Mouse (Mus musculus): ENCODE results near the gene Ice2. TPM values are rescaled to one million over a fixed set of nuclear protein-coding genes. Genes with fewer than 3 reads are reported as not detected.

Gene Ice2
- polyA plus RNA-seq, 1 experiment from 2014 or later = 4.3 TPM

GRCm38 (mm10) chr9:69453066-69453900 is 55.6 kb downstream of the Ice2 start, which contains the start of gene Anxa2:
Anxa2 (plus strand) TSS chr9:69453620.
- Histone ChIP-seq H3K27ac (replicated peaks) (peak within 1 kb of the TSS; percentile 98), H3K4me2 (replicated peaks; ENCODE audit: low read depth) (peak within 1 kb of the TSS; percentile 67), H3K4me3 (ENCODE audit: low read depth, low read length) (peak within 1 kb of the TSS; percentile 90), H3K9me3 (ENCODE audit: control insufficient read depth, low read length) (no peaks in the 10 kb centered on the region), H3K27me3 (ENCODE audit: control insufficient read depth, insufficient read depth, low read length) (no peaks in the 10 kb centered on the region), H3K9ac (ENCODE audit: low read length) (peak within 1 kb of the TSS; percentile 94), H3K36me3 (ENCODE audit: control insufficient read depth, insufficient read depth, low read length) (no peaks in the 10 kb centered on the region), H3K4me1 (replicated peaks; ENCODE audit: control insufficient read depth, insufficient read depth) (peaks cover 21% of the 10 kb centered on the region)
- TF ChIP-seq CTCF (IDR thresholded peaks at IDR 0.05; ENCODE audit: low read depth) = no peak
- TF ChIP-seq EP300 (optimal IDR thresholded peaks at IDR 0.05) = peak; percentile 73
- WGBS = 2% methylated on average over 37 of the region's 37 CpGs
- DNase-seq (ENCODE audit: low spot score) (peak; percentile 97), ATAC-seq (ENCODE audit: low FRiP score, low TSS enrichment) (peak; percentile 88)

DNA sequence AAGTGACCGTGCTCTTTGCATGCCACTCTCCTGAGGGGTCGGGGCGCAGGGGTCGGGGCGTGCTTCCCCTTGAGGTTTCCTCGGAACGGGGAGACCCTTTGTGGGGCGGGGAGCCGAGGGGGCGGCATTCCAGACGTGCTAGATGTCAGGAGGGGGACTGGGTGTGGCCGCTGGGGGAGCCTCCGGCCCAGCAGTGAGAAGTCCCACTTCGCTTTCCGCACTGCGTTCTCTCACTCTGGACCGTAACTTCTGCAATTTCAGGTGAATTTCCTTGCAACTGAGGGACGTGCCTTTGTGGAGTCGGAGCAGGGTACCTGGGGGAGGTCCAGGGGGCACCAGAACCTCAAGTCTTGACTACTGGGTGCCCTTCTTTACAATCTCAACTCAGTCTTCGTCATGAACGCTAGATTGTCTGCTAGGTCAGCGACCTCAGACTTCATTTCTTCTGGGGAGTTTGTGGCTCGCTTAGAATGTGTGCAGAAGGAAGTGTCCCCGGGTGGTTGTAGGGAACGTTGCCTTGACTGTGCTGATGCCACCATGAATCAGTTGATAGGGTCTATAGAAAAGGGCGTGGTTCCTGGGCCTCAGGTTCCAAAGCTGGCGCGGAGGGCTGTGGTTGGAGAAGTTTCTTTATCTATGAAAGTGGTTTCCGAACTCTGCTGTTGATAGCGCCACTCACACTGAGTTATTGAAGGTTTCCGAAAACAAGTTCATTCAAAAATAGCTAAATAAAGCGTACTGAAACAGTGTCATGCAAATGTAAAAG is 56.4 kb downstream of the Ice2 start:
- Histone ChIP-seq H3K4me3 (ENCODE audit: low read depth, low read length) (peak overlapping the region; percentile 90), H3K4me2 (replicated peaks; ENCODE audit: low read depth) (peak overlapping the region; percentile 67), H3K27me3 (ENCODE audit: control insufficient read depth, insufficient read depth, low read length) (no peaks in the 10 kb centered on the region), H3K9me3 (ENCODE audit: control insufficient read depth, low read length) (no peaks in the 10 kb centered on the region), H3K4me1 (replicated peaks; ENCODE audit: control insufficient read depth, insufficient read depth) (peaks cover 22% of the 10 kb centered on the region), H3K27ac (replicated peaks) (peak overlapping the region; percentile 98), H3K36me3 (ENCODE audit: control insufficient read depth, insufficient read depth, low read length) (no peaks in the 10 kb centered on the region), H3K9ac (ENCODE audit: low read length) (peak overlapping the region; percentile 94)
- DNase-seq (ENCODE audit: low spot score) (no peak), ATAC-seq (ENCODE audit: low FRiP score, low TSS enrichment) (peak; percentile 27; the same call in 1 of the 2 replicates)
- TF ChIP-seq CTCF (IDR thresholded peaks at IDR 0.05; ENCODE audit: low read depth) = no peak
- no peak for TF ChIP-seq EP300 (optimal IDR thresholded peaks at IDR 0.05)
- WGBS = 3% methylated on average over 30 of the region's 32 CpGs

GRCm38 (mm10) chr9:69454691-69455090 is 57.0 kb downstream of the Ice2 start:
- ATAC-seq (ENCODE audit: low FRiP score, low TSS enrichment) (no peak), DNase-seq (ENCODE audit: low spot score) (no peak)
- Histone ChIP-seq H3K4me3 (ENCODE audit: low read depth, low read length) (peak overlapping the region; percentile 90), H3K27ac (replicated peaks) (peak overlapping the region; percentile 98), H3K9me3 (ENCODE audit: control insufficient read depth, low read length) (no peaks in the 10 kb centered on the region), H3K9ac (ENCODE audit: low read length) (peak overlapping the region; percentile 94), H3K36me3 (ENCODE audit: control insufficient read depth, insufficient read depth, low read length) (no peaks in the 10 kb centered on the region), H3K4me2 (replicated peaks; ENCODE audit: low read depth) (peak overlapping the region; percentile 67), H3K27me3 (ENCODE audit: control insufficient read depth, insufficient read depth, low read length) (no peaks in the 10 kb centered on the region), H3K4me1 (replicated peaks; ENCODE audit: control insufficient read depth, insufficient read depth) (peaks cover 25% of the 10 kb centered on the region)
- 25% methylated on average over 4 of the region's 4 CpGs for WGBS
- TF ChIP-seq EP300 (optimal IDR thresholded peaks at IDR 0.05) (no peak), CTCF (IDR thresholded peaks at IDR 0.05; ENCODE audit: low read depth) (no peak)

DNA sequence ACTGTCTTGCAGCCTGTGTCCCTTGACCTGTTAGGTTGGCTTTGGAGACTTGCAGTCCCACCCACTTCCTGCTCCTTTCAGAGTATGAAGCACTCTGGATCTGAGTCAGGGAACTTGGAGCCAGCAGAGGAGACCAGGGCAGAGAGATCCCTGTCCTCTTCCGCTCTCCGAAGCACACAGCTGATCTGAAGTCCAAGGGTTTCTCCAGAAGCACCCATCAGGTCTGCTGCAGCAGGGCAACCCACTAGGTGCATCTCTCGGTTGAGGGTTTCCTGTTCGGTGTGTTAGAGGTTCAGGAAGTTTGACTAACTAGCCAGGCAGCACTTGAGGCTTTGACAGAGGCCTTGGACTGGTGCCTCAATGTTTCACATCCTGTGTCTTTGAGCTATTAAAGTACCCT is 57.7 kb downstream of the Ice2 start:
- H3K36me3 ChIP-seq (ENCODE audit: control insufficient read depth, insufficient read depth, low read length) = peaks cover 3% of the 10 kb centered on the region; the same call in 1 of the 2 replicates
- no peaks in the 10 kb centered on the region for H3K9me3 ChIP-seq (ENCODE audit: control insufficient read depth, low read length)
- H3K27me3 ChIP-seq (ENCODE audit: control insufficient read depth, insufficient read depth, low read length) = no peaks in the 10 kb centered on the region
- H3K27ac ChIP-seq (replicated peaks) = peak overlapping the region; percentile 93
- H3K4me2 ChIP-seq (replicated peaks; ENCODE audit: low read depth) = peak overlapping the region; percentile 67
- DNase-seq (ENCODE audit: low spot score) (peak; percentile 56), ATAC-seq (ENCODE audit: low FRiP score, low TSS enrichment) (no peak)
- 26% methylated on average over 4 of the region's 4 CpGs for WGBS
- peak overlapping the region; percentile 90 for H3K4me3 ChIP-seq (ENCODE audit: low read depth, low read length)
- peaks cover 25% of the 10 kb centered on the region for H3K4me1 ChIP-seq (replicated peaks; ENCODE audit: control insufficient read depth, insufficient read depth)
- peak overlapping the region; percentile 59 for H3K9ac ChIP-seq (ENCODE audit: low read length)
- TF ChIP-seq EP300 (optimal IDR thresholded peaks at IDR 0.05) (no peak), CTCF (IDR thresholded peaks at IDR 0.05; ENCODE audit: low read depth) (no peak)

DNA sequence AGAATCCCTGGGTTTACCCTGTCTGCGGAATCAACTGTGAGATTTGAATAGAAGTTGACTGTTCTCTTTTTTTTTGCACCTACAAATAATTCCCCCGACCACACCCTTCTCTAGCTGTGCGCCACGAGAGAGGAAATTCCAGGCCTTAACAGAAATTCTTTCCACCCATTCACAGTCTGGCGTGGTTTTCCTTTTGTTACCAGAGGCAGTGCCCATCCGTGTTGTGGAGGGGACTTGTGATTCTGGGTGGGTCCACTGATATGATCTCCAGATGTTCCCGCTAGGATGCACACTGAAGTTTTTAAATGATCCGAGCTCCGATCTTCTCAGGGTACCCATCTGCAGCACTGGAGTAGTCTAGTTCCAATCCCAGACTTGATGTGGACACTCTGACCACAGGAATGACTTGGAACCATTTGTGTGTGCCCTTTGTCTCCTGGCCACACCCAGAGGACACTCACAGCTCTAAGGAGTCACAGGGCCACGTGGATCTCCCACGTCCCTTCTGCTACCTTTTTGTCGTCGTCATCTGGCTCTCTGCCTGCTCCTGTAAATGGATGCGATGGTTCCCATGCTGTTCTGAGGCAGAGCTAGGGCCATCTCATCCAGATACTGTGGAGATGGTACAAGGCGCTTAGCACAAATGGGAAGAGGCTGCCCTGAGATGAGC is 58.8 kb downstream of the Ice2 start:
- H3K36me3 ChIP-seq (ENCODE audit: control insufficient read depth, insufficient read depth, low read length) = peaks cover 3% of the 10 kb centered on the region; the same call in 1 of the 2 replicates
- no peaks in the 10 kb centered on the region for H3K27me3 ChIP-seq (ENCODE audit: control insufficient read depth, insufficient read depth, low read length)
- no peak overlapping the region for H3K4me3 ChIP-seq (ENCODE audit: low read depth, low read length)
- peak overlapping the region; percentile 93 for H3K27ac ChIP-seq (replicated peaks)
- WGBS = 50% methylated on average over 15 of the region's 15 CpGs
- no peak for ATAC-seq (ENCODE audit: low FRiP score, low TSS enrichment)
- TF ChIP-seq EP300 (optimal IDR thresholded peaks at IDR 0.05) = no peak
- TF ChIP-seq CTCF (IDR thresholded peaks at IDR 0.05; ENCODE audit: low read depth) = no peak
- H3K4me2 ChIP-seq (replicated peaks; ENCODE audit: low read depth) = peak overlapping the region; percentile 67
- DNase-seq (ENCODE audit: low spot score) = no peak
- H3K4me1 ChIP-seq (replicated peaks; ENCODE audit: control insufficient read depth, insufficient read depth) = peaks cover 25% of the 10 kb centered on the region
- no peaks in the 10 kb centered on the region for H3K9me3 ChIP-seq (ENCODE audit: control insufficient read depth, low read length)
- H3K9ac ChIP-seq (ENCODE audit: low read length) = no peak overlapping the region
